Mouse (Mus musculus): ENCODE results near the gene Dpf3. TPM values are rescaled to one million over a fixed set of nuclear protein-coding genes. Genes with fewer than 3 reads are reported as not detected.

Gene Dpf3
- 3.1 and 3.7 TPM in 2 replicates for polyA plus RNA-seq (2012; rRNA removed)

DNA sequence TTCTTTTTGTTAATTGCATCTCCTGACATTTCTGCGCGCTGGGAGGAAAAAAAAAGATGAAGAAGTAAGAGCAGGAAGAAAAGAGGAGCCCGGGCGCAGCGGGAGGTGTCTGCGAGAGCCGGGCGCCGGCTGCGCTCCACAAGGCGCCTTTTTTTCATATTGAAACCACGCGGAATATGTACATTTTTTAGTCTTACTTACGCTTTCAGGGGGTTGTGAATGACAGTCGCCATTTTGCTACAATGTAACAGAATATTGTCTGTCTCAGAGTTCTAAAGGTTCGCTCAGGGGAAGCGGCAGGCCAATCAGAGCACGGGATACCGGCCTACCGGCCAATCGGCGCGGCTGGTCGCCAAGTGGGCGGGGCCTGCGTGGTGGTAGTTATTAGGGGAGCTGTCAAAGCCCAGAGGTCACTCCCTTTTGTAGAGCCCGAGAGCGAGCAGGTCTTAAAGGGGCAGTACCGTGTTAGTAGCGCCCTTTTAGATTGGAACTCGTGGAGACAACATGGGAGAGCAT lies at the start of gene Dpf3:
Gene Dpf3 (minus strand): TSS at position 241 of the 516 bp plus-strand sequence.

DNA sequence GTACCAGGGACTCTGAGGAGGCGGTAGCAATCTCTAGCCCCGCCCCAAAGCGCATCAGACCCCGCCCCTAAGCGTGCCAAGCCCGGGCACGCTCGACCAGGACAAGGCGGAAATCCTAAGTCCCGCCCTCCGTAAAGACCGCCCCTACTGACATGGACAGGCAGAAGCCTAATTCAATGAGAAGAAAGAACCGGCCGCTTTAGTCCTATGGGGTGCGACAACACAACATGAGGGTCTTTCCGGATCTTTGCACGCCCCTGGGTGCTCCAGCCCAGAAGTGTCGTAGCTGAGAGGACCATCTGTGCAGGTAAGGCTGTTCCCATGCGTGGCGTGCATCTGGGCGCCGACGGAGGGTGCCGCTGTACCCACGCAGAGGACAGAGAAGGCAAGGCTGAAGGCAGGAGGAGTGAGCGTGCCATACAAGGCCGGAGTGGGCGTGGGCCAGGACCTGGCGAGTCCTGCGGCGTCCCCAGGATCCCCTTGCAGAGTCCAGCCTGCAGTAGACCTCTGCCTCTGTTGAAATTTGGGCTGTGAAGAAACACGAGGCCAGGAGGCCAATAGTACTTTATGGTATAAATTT lies 32.9 kb upstream of the Dpf3 start, which contains the start of gene Dcaf4:
Gene Dcaf4 (plus strand): TSS at position 156 of the 580 bp plus-strand sequence.

Other genes starting within 250 kb of the Dpf3 start
- 16.7 and 23.8 TPM in 2 replicates for gene Dcaf4, start 32.8 kb upstream of the Dpf3 start, polyA plus RNA-seq (2012; rRNA removed)
- gene Zfyve1, start 109.5 kb upstream of the Dpf3 start, polyA plus RNA-seq (2012; rRNA removed) = 12.0 and 12.8 TPM in 2 replicates
- gene Rbm25, start 143.5 kb upstream of the Dpf3 start, polyA plus RNA-seq (2012; rRNA removed) = 45.3 and 53.6 TPM in 2 replicates
- gene Psen1, start 200.4 kb upstream of the Dpf3 start, polyA plus RNA-seq (2012; rRNA removed) = 8.6 and 8.7 TPM in 2 replicates